Mouse (Mus musculus) forebrain, postnatal 0 days (tissue): Measurements from ENCODE around the gene Hspg2. TPM values are rescaled to one million over a fixed set of nuclear protein-coding genes. Genes with fewer than 3 reads are reported as not detected.

Experiments
- ATAC-seq: fragments of 200-750 bp; cut with Nextera tagmentation; 2 replicates; pipeline ENCODE4 v1.8.0; 2017; ENCODE audit warnings: mild to moderate bottlenecking, moderate library complexity
- DNase-seq: peaks from one replicate; pipeline ENCODE4 v3.0.0-alpha.2; 2015
- H3K27ac ChIP-seq: fragments of 300-500 bp; sonication (generic); 2 replicates; pipeline ENCODE4 v1.5.1; 2014; ENCODE audit warnings: low read depth, mild to moderate bottlenecking, antibody characterized with exemption, low read length, moderate library complexity, mixed read lengths
- H3K27me3 ChIP-seq: fragments of 300-500 bp; sonication (generic); 2 replicates; pipeline ENCODE4 v1.6.1; 2014; ENCODE audit warnings: mild to moderate bottlenecking, low read length, mixed read lengths; ENCODE audit not compliant: insufficient read depth
- H3K36me3 ChIP-seq: fragments of 300-500 bp; sonication (generic); 2 replicates; pipeline ENCODE4 v1.6.1; 2014; ENCODE audit warnings: mild to moderate bottlenecking, moderate library complexity; ENCODE audit not compliant: insufficient read depth
- H3K4me1 ChIP-seq: fragments of 300-500 bp; sonication (generic); 2 replicates; pipeline ENCODE4 v1.6.1; 2014; ENCODE audit warnings: antibody characterized with exemption; ENCODE audit not compliant: insufficient read depth
- H3K4me2 ChIP-seq: fragments of 300-500 bp; sonication (generic); 2 replicates; pipeline ENCODE4 v1.6.1; 2014; ENCODE audit warnings: low read depth, mild to moderate bottlenecking, moderate library complexity
- H3K4me3 ChIP-seq: fragments of 300-500 bp; sonication (generic); 2 replicates; pipeline ENCODE4 v1.5.1; 2014; ENCODE audit warnings: low read depth, low read length, mixed read lengths
- H3K9ac ChIP-seq: fragments of 300-500 bp; sonication (generic); 2 replicates; pipeline ENCODE4 v1.6.1; 2014; ENCODE audit warnings: mild to moderate bottlenecking
- H3K9me3 ChIP-seq: fragments of 300-500 bp; sonication (generic); 2 replicates; pipeline ENCODE4 v1.6.1; 2016; ENCODE audit warnings: low read length
- CTCF ChIP-seq: sonication (generic); IDR thresholded peaks from 2 replicates; pipeline ENCODE4 v1.5.1; 2016; ENCODE audit warnings: antibody characterized with exemption, control low read depth, low read depth
- WGBS: fragments of 180-500 bp; shearing (Covaris S2); extraction: QIAGEN DNeasy Blood & Tissue Kit; methylation state at CpG from one replicate; pipeline ENCODE4 v1.1.7; 2014; 5-methylcytosine and 5-hydroxymethylcytosine counted together
- polyA plus RNA-seq: library from polyadenylated mRNA; unstranded; fragments of >200 nt; fragmentation: Nextera tagmentation; extraction: Ambion mirVana; gene quantifications from 2 replicates; pipeline ENCODE4 v1.2.1, GENCODE M21; 2015
- total RNA-seq: library from RNA; depleted of rRNA; stranded (reverse); fragments of >200 nt; gene quantifications from 2 replicates; pipeline ENCODE4 v1.2.3, GENCODE M21; 2014

Hspg2 gene
- total and polyA plus RNA-seq, 2 experiments from 2014 or later = 2.3 to 22.6 TPM

DNA sequence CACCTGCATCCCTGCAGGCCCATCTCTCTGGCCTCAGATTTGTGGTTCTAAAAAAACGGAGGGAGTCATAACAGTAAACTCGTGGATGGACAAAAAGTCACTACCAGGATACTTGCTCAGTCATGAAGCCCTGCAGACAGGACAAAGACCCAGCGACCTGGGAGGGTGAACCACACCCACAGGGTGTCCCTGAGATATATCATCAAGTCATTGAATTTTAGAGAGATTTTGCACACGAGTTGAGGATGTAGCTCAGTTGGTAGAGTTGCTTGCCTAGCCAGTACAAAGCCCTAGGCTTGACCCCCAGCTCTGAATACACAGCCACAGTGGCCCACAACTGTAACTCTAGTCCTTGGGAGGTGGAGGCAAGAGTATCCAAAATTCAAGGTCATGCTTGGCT is 7.4 kb upstream of the Hspg2 start:
- H3K4me2 ChIP-seq = no peak overlapping the region
- H3K9me3 ChIP-seq = no peaks in the 10 kb centered on the region
- H3K36me3 ChIP-seq = no peaks in the 10 kb centered on the region
- H3K9ac ChIP-seq = no peak overlapping the region
- H3K27ac ChIP-seq = no peak overlapping the region
- H3K27me3 ChIP-seq = no peaks in the 10 kb centered on the region
- no peaks in the 10 kb centered on the region for H3K4me1 ChIP-seq
- ATAC-seq (no peak), DNase-seq (no peak)
- no peak for TF ChIP-seq CTCF
- no peak overlapping the region for H3K4me3 ChIP-seq
- 66% methylated on average over 4 of the region's 4 CpGs for WGBS

GRCm38 (mm10) chr4:137461981-137462690 is 6.4 kb upstream of the Hspg2 start:
- DNase-seq (no peak), ATAC-seq (no peak)
- no peak overlapping the region for H3K9ac ChIP-seq
- no peak for TF ChIP-seq CTCF
- H3K9me3 ChIP-seq = no peaks in the 10 kb centered on the region
- H3K4me1 ChIP-seq = no peaks in the 10 kb centered on the region
- no peak overlapping the region for H3K27ac ChIP-seq
- H3K4me2 ChIP-seq = no peak overlapping the region
- no peaks in the 10 kb centered on the region for H3K27me3 ChIP-seq
- WGBS = 88% methylated on average over 16 of the region's 16 CpGs
- no peak overlapping the region for H3K4me3 ChIP-seq
- no peaks in the 10 kb centered on the region for H3K36me3 ChIP-seq

DNA sequence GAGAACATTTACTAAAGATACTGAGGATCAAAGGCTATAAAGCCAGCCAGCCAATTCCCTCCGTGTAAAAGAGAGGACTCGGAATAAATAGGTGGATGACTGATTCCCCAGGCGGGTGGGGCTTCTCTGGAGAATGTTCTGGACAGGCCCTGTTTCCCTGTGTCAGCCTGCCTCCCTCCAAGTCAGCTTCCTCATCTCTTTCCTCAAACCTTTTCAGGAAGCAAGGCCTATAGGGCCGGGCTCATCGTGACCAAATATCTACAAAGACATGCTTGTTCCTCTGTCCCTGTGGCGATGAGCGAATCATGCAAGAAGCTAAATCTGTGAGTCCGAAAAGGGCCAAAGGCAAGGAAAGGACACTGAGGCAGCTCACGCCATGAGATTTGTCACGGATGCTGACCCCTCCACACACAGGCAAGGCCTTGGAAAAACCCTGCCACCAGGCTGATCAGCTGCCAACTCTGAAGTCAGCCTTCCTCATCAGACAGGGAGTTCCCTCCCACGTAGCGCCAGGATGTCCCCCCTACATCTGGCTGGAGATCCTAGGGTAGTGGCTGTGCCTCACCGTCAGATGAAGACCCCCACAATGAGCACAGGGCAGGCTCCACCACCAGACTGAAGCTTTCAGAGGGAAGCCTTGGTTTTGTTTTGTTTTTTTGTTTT is 3.3 kb upstream of the Hspg2 start:
- Histone ChIP-seq H3K9ac (no peak overlapping the region), H3K36me3 (no peaks in the 10 kb centered on the region), H3K4me1 (0 out of 2 replicates have a peak, but pooled peaks cover 3% of the 10 kb centered on the region), H3K27ac (no peak overlapping the region), H3K4me2 (no peak overlapping the region), H3K4me3 (no peak overlapping the region), H3K27me3 (no peaks in the 10 kb centered on the region), H3K9me3 (no peaks in the 10 kb centered on the region)
- WGBS = 77% methylated on average over 13 of the region's 13 CpGs
- no peak for TF ChIP-seq CTCF
- DNase-seq (no peak), ATAC-seq (no peak)

GRCm38 (mm10) chr4:137466991-137467390 is 1.6 kb upstream of the Hspg2 start:
- 0 out of 2 replicates have a peak, but pooled peaks cover 3% of the 10 kb centered on the region for H3K4me1 ChIP-seq
- H3K27me3 ChIP-seq = no peaks in the 10 kb centered on the region
- ATAC-seq (no peak), DNase-seq (no peak)
- no peak for TF ChIP-seq CTCF
- no peak overlapping the region for H3K4me3 ChIP-seq
- H3K9me3 ChIP-seq = no peaks in the 10 kb centered on the region
- H3K27ac ChIP-seq = no peak overlapping the region
- WGBS = 78% methylated on average over 4 of the region's 4 CpGs
- no peak overlapping the region for H3K9ac ChIP-seq
- no peaks in the 10 kb centered on the region for H3K36me3 ChIP-seq
- no peak overlapping the region for H3K4me2 ChIP-seq

- Histone ChIP-seq H3K4me2 (no peak overlapping the region), H3K4me3 (no peak overlapping the region), H3K4me1 (0 out of 2 replicates have a peak, but pooled peaks cover 3% of the 10 kb centered on the region), H3K27ac (no peak overlapping the region), H3K27me3 (no peaks in the 10 kb centered on the region), H3K36me3 (no peaks in the 10 kb centered on the region), H3K9ac (no peak overlapping the region), H3K9me3 (no peaks in the 10 kb centered on the region)
- WGBS = 82% methylated on average over 2 of the region's 2 CpGs
- ATAC-seq (no peak), DNase-seq (no peak)
- no peak for TF ChIP-seq CTCF
Measured at GRCm38 (mm10) chr4:137467525-137467924, 1.0 kb upstream of the Hspg2 start.

GRCm38 (mm10) chr4:137469081-137469844 is 694 bp downstream of the Hspg2 start:
- DNase-seq (no peak), ATAC-seq (peak; percentile 16; the same call in 1 of the 2 replicates)
- Histone ChIP-seq H3K9ac (peak overlapping the region; percentile 60), H3K9me3 (no peaks in the 10 kb centered on the region), H3K27ac (no peak overlapping the region), H3K27me3 (no peaks in the 10 kb centered on the region), H3K36me3 (no peaks in the 10 kb centered on the region), H3K4me1 (0 out of 2 replicates have a peak, but pooled peaks cover 3% of the 10 kb centered on the region), H3K4me2 (peak overlapping the region; percentile 99), H3K4me3 (peak overlapping the region; percentile 53)
- WGBS = 6% methylated on average over 20 of the region's 20 CpGs
- TF ChIP-seq CTCF = no peak
